Mouse (Mus musculus) midbrain, postnatal 0 days (tissue): ENCODE results near the gene Etv6. TPM values are rescaled to one million over a fixed set of nuclear protein-coding genes. Genes with fewer than 3 reads are reported as not detected.

Source experiments
- ATAC-seq: fragments of 200-750 bp; cut with Nextera tagmentation; 2 replicates; pipeline ENCODE4 v1.8.0; 2017; ENCODE audit warnings: moderate number of reproducible peaks, mild to moderate bottlenecking, moderate TSS enrichment, moderate library complexity; ENCODE audit not compliant: low FRiP score
- DNase-seq: peaks from one replicate; pipeline ENCODE4 v3.0.0-alpha.2; 2015; ENCODE audit warnings: low spot score
- H3K27ac ChIP-seq: fragments of 300-500 bp; sonication (generic); 2 replicates; pipeline ENCODE4 v1.5.1; 2014; ENCODE audit warnings: low read depth, mild to moderate bottlenecking, low read length, mixed read lengths
- H3K27me3 ChIP-seq: fragments of 300-500 bp; sonication (generic); 2 replicates; pipeline ENCODE4 v1.6.1; 2014; ENCODE audit warnings: low read length, control low read depth, mixed read lengths; ENCODE audit not compliant: insufficient read depth
- H3K36me3 ChIP-seq: fragments of 300-500 bp; sonication (generic); 2 replicates; pipeline ENCODE4 v1.6.1; 2014; ENCODE audit warnings: low read length, control low read depth, mixed read lengths; ENCODE audit not compliant: insufficient read depth
- H3K4me1 ChIP-seq: fragments of 300-500 bp; sonication (generic); 2 replicates; pipeline ENCODE4 v1.6.1; 2014; ENCODE audit warnings: mild to moderate bottlenecking, control low read depth, antibody characterized with exemption, low read length, mixed read lengths; ENCODE audit not compliant: insufficient read depth
- H3K4me2 ChIP-seq: fragments of 300-500 bp; sonication (generic); 2 replicates; pipeline ENCODE4 v1.6.1; 2014; ENCODE audit warnings: low read depth, mild to moderate bottlenecking, low read length, mixed read lengths; ENCODE audit not compliant: poor library complexity, severe bottlenecking
- H3K4me3 ChIP-seq: fragments of 300-500 bp; sonication (generic); 2 replicates; pipeline ENCODE4 v1.5.1; 2014; ENCODE audit warnings: low read depth, mild to moderate bottlenecking, low read length, moderate library complexity
- H3K9ac ChIP-seq: fragments of 300-500 bp; sonication (generic); replicated peaks from 2 replicates; pipeline ENCODE4 v1.6.1; 2014; ENCODE audit warnings: mild to moderate bottlenecking, low read length, moderate library complexity, mixed read lengths; ENCODE audit not compliant: poor library complexity, severe bottlenecking
- H3K9me3 ChIP-seq: fragments of 300-500 bp; sonication (generic); 2 replicates; pipeline ENCODE4 v1.6.1; 2016; ENCODE audit warnings: low read length, control low read depth
- CTCF ChIP-seq: IDR thresholded peaks from 2 replicates; pipeline ENCODE4 v1.5.1; 2016; ENCODE audit warnings: antibody characterized with exemption, mild to moderate bottlenecking
- WGBS: fragments of 180-500 bp; shearing (Covaris S2); extraction: QIAGEN DNeasy Blood & Tissue Kit; methylation state at CpG from one replicate; pipeline ENCODE4 v1.1.7; 2014; 5-methylcytosine and 5-hydroxymethylcytosine counted together
- polyA plus RNA-seq: library from polyadenylated mRNA; unstranded; fragments of >200 nt; fragmentation: Nextera tagmentation; extraction: Ambion mirVana; gene quantifications from 2 replicates; pipeline ENCODE4 v1.2.1, GENCODE M21; 2015
- total RNA-seq: library from RNA; depleted of rRNA; stranded (reverse); fragments of >200 nt; gene quantifications from 2 replicates; pipeline ENCODE4 v1.2.3, GENCODE M21; 2014; rRNA removed

Gene Etv6
- total and polyA plus RNA-seq, 2 experiments from 2014 or later, result 2.9 to 7.2 TPM

DNA sequence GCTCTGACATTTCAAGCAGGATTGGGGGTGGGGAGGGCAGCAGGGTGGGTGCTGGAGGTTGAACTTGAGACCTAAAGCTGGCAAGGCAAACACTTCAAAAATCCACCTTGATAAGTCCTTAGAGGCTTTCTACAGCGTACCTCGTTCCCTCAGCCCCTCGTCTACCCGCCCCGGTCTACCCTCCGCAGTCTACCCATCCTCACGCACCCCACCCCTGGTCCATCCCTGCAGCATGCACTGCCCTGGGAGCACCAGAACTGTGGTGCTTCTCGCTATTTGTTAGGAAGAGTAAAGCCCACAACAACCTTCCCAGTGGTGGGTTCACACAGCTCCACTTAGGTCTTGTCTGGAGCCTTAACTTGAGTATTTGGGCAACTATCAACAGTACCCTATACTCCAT is 277.1 kb downstream of the Etv6 start:
- ATAC-seq (no peak), DNase-seq (no peak)
- Histone ChIP-seq H3K27ac (no peak overlapping the region), H3K4me1 (no peaks in the 10 kb centered on the region), H3K27me3 (no peaks in the 10 kb centered on the region), H3K4me2 (no peak overlapping the region), H3K9ac (no peak overlapping the region), H3K36me3 (no peaks in the 10 kb centered on the region), H3K9me3 (no peaks in the 10 kb centered on the region), H3K4me3 (no peak overlapping the region)
- whole genome bisulfite sequencing, result 92% methylated on average over 8 of the region's 8 CpGs
- TF ChIP-seq CTCF, result no peak

DNA sequence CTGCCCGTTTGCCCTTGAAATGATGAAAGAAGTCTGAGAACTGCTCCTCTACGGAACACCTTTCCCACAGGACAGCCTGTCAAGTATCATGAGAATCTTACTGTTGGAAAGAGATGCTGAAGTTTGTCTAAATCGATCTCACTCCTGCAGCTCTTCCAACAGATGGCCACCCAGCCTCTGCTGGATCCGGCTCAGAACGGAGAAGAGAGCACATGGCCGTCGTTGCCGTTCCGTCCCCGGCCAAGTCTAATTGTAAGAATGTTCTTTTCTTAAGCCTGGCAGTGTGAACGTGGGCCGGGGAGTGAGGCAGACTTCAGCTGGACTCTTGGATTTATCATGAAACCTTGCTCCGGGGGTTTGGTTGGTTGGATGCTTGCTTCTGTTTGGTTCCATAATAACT is 281.9 kb downstream of the Etv6 start:
- no peaks in the 10 kb centered on the region for H3K4me1 ChIP-seq
- no peak overlapping the region for H3K4me2 ChIP-seq
- no peaks in the 10 kb centered on the region for H3K27me3 ChIP-seq
- no peak overlapping the region for H3K27ac ChIP-seq
- no peak overlapping the region for H3K4me3 ChIP-seq
- ATAC-seq, result no peak
- H3K36me3 ChIP-seq, result no peaks in the 10 kb centered on the region
- no peak for DNase-seq
- 84% methylated on average over 13 of the region's 13 CpGs for WGBS
- H3K9me3 ChIP-seq, result no peaks in the 10 kb centered on the region
- H3K9ac ChIP-seq, result no peak overlapping the region
- no peak for TF ChIP-seq CTCF

Other genes with a start within 250 kb of the Etv6 start
- not detected in 2 replicates for gene Kap, start 181.9 kb upstream of the Etv6 start, total RNA-seq
- not detected in 2 replicates for gene Kap, start 181.9 kb upstream of the Etv6 start, polyA plus RNA-seq